Mouse (Mus musculus) MN1 (cell line): ENCODE data around the gene Tyrobp.

ENCODE experiments used
- DNase-seq: peaks from one replicate; pipeline ENCODE4 v3.0.0-alpha.2; 2016; ENCODE audit warnings: low spot score

The Tyrobp gene

GRCm38 (mm10) chr7:30464816-30465300 is 51.3 kb downstream of the Tyrobp start:
- no peak for DNase-seq
